16 mouse cellular contexts compared by ENCODE assay signal in the genomic region with DNA sequence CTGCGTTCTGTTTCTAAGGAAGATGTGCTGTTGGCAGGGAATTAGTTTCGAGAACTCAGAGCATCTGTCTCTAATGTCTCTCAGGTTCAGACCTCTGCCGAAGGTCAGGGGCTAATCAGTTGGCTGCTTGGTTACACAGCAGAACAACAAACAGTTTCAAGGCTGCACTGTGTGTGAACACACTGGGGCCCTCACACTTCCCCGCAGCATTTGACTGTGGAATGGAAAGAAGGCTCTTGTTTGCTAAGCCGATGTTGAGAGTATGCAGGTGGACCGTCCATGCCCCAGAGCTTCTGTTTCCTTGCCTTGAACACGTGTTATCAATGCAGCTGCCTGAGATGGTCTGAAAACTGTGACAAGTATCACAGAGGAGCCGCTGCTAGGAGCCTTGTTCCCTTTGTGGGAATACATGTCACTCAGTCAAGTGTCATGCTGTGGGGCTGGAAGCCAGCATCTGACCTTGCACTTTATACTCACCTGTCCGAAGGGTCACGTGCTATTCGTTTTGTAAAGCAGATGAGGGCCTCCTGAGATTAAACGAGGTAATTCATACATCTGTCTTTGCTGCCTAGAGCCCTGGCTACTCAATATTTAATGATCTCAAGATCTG.
DNase-seq lines count a peak whose midpoint lies in the region; ATAC-seq lines count a peak whose summit lies in the region.
"Had no signal": no experiment of that assay in that cellular context is flagged by ENCODE, and none has a peak within 500 bp of the region (broad histone marks: within the 10 kb centered on the region; RNA-seq: fewer than 3 reads in every experiment).

No protein-coding gene starts in this region.

- no peaks in the 10 kb centered on the region for H3K36me3 ChIP-seq in heart, embryonic 10.5 days
- H3K36me3 ChIP-seq in midbrain, embryonic 10.5 days = no peaks in the 10 kb centered on the region
- H3K36me3 ChIP-seq in midbrain, embryonic 16.5 days (ENCODE audit: control insufficient read depth, insufficient read depth, low read length) = no peaks in the 10 kb centered on the region
- no peaks in the 10 kb centered on the region for H3K36me3 ChIP-seq in embryonic facial prominence, embryonic 14.5 days (ENCODE audit: control insufficient read depth, insufficient read depth, low read length)
- no peaks in the 10 kb centered on the region for H3K36me3 ChIP-seq in stomach, embryonic 16.5 days (ENCODE audit: control insufficient read depth, insufficient read depth, low read length)
- H3K36me3 ChIP-seq: embryonic facial prominence, embryonic 12.5 days; kidney, embryonic 15.5 days; liver, embryonic 13.5 days had no signal

- no peak overlapping the region for H3K4me3 ChIP-seq in heart, embryonic 10.5 days
- H3K4me3 ChIP-seq in midbrain, embryonic 10.5 days = no peak overlapping the region
- no peak overlapping the region for H3K4me3 ChIP-seq in midbrain, embryonic 16.5 days (ENCODE audit: low read depth, low read length)
- H3K4me3 ChIP-seq in embryonic facial prominence, embryonic 14.5 days (ENCODE audit: low read depth, low read length) = no peak overlapping the region
- no peak overlapping the region for H3K4me3 ChIP-seq in stomach, embryonic 16.5 days (replicated peaks; ENCODE audit: low read length)
- H3K4me3 ChIP-seq: embryonic facial prominence, embryonic 12.5 days; kidney, embryonic 15.5 days; liver, embryonic 13.5 days had no signal

- 43% methylated on average over 12 of the region's 12 CpGs for WGBS in heart, embryonic 10.5 days
- 65% methylated on average over 12 of the region's 12 CpGs for WGBS in midbrain, embryonic 10.5 days
- WGBS in midbrain, embryonic 16.5 days = 52% methylated on average over 12 of the region's 12 CpGs
- WGBS in embryonic facial prominence, embryonic 14.5 days = 34% methylated on average over 12 of the region's 12 CpGs
- WGBS in stomach, embryonic 16.5 days = 44% methylated on average over 12 of the region's 12 CpGs

- H3K4me2 ChIP-seq in midbrain, embryonic 16.5 days (ENCODE audit: low read length) = no peak overlapping the region
- H3K4me2 ChIP-seq in embryonic facial prominence, embryonic 14.5 days (ENCODE audit: low read depth, low read length) = no peak overlapping the region
- no peak overlapping the region for H3K4me2 ChIP-seq in stomach, embryonic 16.5 days (ENCODE audit: low read depth, low read length)
- H3K4me2 ChIP-seq: embryonic facial prominence, embryonic 12.5 days; kidney, embryonic 15.5 days; liver, embryonic 13.5 days had no signal

- peak overlapping the region; percentile 36; the same call in 1 of the 2 replicates for H3K27ac ChIP-seq in heart, embryonic 10.5 days
- peak overlapping the region; percentile 39 for H3K27ac ChIP-seq in midbrain, embryonic 10.5 days (replicated peaks)
- no peak overlapping the region for H3K27ac ChIP-seq in midbrain, embryonic 16.5 days (ENCODE audit: low read length)
- no peak overlapping the region for H3K27ac ChIP-seq in embryonic facial prominence, embryonic 14.5 days (replicated peaks; ENCODE audit: low read depth, low read length)
- no peak overlapping the region for H3K27ac ChIP-seq in stomach, embryonic 16.5 days (ENCODE audit: low read length)
- H3K27ac ChIP-seq: embryonic facial prominence, embryonic 12.5 days; kidney, embryonic 15.5 days; liver, embryonic 13.5 days had no signal

- no peak overlapping the region for H3K9ac ChIP-seq in midbrain, embryonic 16.5 days (ENCODE audit: low read depth, low read length)
- H3K9ac ChIP-seq in embryonic facial prominence, embryonic 14.5 days (ENCODE audit: low read depth, low read length) = no peak overlapping the region
- H3K9ac ChIP-seq in stomach, embryonic 16.5 days (ENCODE audit: low read length) = no peak overlapping the region
- H3K9ac ChIP-seq: embryonic facial prominence, embryonic 12.5 days; kidney, embryonic 15.5 days; liver, embryonic 13.5 days had no signal

- no peaks in the 10 kb centered on the region for H3K9me3 ChIP-seq in heart, embryonic 10.5 days
- H3K9me3 ChIP-seq in midbrain, embryonic 10.5 days (replicated peaks) = no peaks in the 10 kb centered on the region
- H3K9me3 ChIP-seq in midbrain, embryonic 16.5 days (replicated peaks; ENCODE audit: control insufficient read depth, low read length, poor library complexity, severe bottlenecking) = no peaks in the 10 kb centered on the region
- H3K9me3 ChIP-seq in embryonic facial prominence, embryonic 14.5 days (ENCODE audit: control insufficient read depth, low read length) = no peaks in the 10 kb centered on the region
- no peaks in the 10 kb centered on the region for H3K9me3 ChIP-seq in stomach, embryonic 16.5 days (replicated peaks; ENCODE audit: control insufficient read depth, low read length)
- H3K9me3 ChIP-seq: embryonic facial prominence, embryonic 12.5 days; kidney, embryonic 15.5 days; liver, embryonic 13.5 days had no signal

- H3K27me3 ChIP-seq in heart, embryonic 10.5 days (ENCODE audit: insufficient read depth, poor library complexity, severe bottlenecking) = no peaks in the 10 kb centered on the region
- H3K27me3 ChIP-seq in midbrain, embryonic 10.5 days (ENCODE audit: low read depth, poor library complexity, severe bottlenecking) = no peaks in the 10 kb centered on the region
- H3K27me3 ChIP-seq in midbrain, embryonic 16.5 days (ENCODE audit: control insufficient read depth, insufficient read depth, low read depth, low read length) = no peaks in the 10 kb centered on the region
- H3K27me3 ChIP-seq in embryonic facial prominence, embryonic 14.5 days (replicated peaks; ENCODE audit: control insufficient read depth, insufficient read depth, low read length) = no peaks in the 10 kb centered on the region
- no peaks in the 10 kb centered on the region for H3K27me3 ChIP-seq in stomach, embryonic 16.5 days (ENCODE audit: control insufficient read depth, insufficient read depth, low read length)
- H3K27me3 ChIP-seq: embryonic facial prominence, embryonic 12.5 days; kidney, embryonic 15.5 days; liver, embryonic 13.5 days had no signal

- H3K4me1 ChIP-seq in heart, embryonic 10.5 days = peaks cover 11% of the 10 kb centered on the region
- H3K4me1 ChIP-seq in midbrain, embryonic 10.5 days = peaks cover 12% of the 10 kb centered on the region
- H3K4me1 ChIP-seq in midbrain, embryonic 16.5 days (ENCODE audit: control insufficient read depth, insufficient read depth, low read length) = no peaks in the 10 kb centered on the region
- no peaks in the 10 kb centered on the region for H3K4me1 ChIP-seq in embryonic facial prominence, embryonic 14.5 days (ENCODE audit: control insufficient read depth, insufficient read depth, low read length)
- H3K4me1 ChIP-seq in stomach, embryonic 16.5 days (ENCODE audit: control insufficient read depth, insufficient read depth, low read length) = no peaks in the 10 kb centered on the region
- H3K4me1 ChIP-seq: embryonic facial prominence, embryonic 12.5 days; kidney, embryonic 15.5 days; liver, embryonic 13.5 days had no signal

- no peak; the same call in 1 of the 2 replicates for ATAC-seq in midbrain, embryonic 16.5 days
- peak; percentile 63 for ATAC-seq in embryonic facial prominence, embryonic 14.5 days (ENCODE audit: low read depth)
- ATAC-seq in stomach, embryonic 16.5 days (ENCODE audit: insufficient read depth, low FRiP score) = peak; percentile 72
- ATAC-seq in monocyte, adult 5-6 weeks (replicated peaks; ENCODE audit: insufficient number of reproducible peaks, low FRiP score, low TSS enrichment, poor library complexity, severe bottlenecking) = no peak

- no peak for DNase-seq in heart, embryonic 10.5 days (ENCODE audit: low spot score)
- DNase-seq in heart, adult 9 months (ENCODE audit: low spot score in 2 of 2) = no peak
- DNase-seq in midbrain, embryonic 10.5 days (ENCODE audit: low spot score) = peak; percentile 35
- DNase-seq in embryonic facial prominence, embryonic 14.5 days (ENCODE audit: low spot score) = peak; percentile 20
- no peak for DNase-seq in MN1 (ENCODE audit: low spot score)
- DNase-seq: adrenal gland, postnatal 25 days; cerebellum, adult 11-12 months; layer of hippocampus, postnatal 36 days; liver, embryonic 13.5 days; spleen, adult 18-20 months; thymus, postnatal 25 days had no signal

Comparison
In these comparisons a context has a peak if more than half of its experiments do, and no peak if none do; other contexts are left out.
1. H3K27ac ChIP-seq: peak in heart, embryonic 10.5 days (single experiment) and midbrain, embryonic 10.5 days (single experiment); none in midbrain, embryonic 16.5 days (single experiment), embryonic facial prominence, embryonic 14.5 days (single experiment) and stomach, embryonic 16.5 days (single experiment).
2. DNase-seq: peak in midbrain, embryonic 10.5 days (single experiment) and embryonic facial prominence, embryonic 14.5 days (single experiment); none in heart, embryonic 10.5 days (single experiment), heart, adult 9 months (0 of 2) and MN1 (single experiment).
3. ATAC-seq: peak in embryonic facial prominence, embryonic 14.5 days (single experiment) and stomach, embryonic 16.5 days (single experiment); none in midbrain, embryonic 16.5 days (single experiment) and monocyte, adult 5-6 weeks (single experiment).